In the genomic region with DNA sequence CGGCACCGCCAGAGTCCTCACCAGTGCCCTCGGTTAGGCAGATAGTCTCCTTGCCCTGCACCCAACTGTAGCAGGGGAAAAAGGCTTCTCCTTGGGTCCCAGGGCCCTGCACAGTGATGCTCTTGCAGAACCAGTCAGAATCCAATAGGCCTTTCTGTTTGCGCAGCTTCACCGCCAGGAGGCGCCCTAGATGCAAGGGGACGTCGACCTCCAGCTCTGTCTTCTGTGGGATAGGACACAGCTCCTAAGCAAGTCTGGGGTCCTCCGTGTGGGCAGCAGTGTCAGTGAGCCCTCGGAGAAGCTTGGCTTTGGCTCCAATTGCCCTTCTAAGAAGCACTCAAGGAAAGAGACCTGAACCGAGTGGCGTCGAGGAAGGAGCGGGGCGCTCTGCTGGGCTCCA, we compare ENCODE assay signal across 8 mouse cellular contexts. TPM values are rescaled to one million over a fixed set of nuclear protein-coding genes. Genes with fewer than 3 reads are reported as not detected.
DNase-seq lines count a peak whose midpoint lies in the region; ATAC-seq and TF ChIP-seq lines count a peak whose summit lies in the region.

No protein-coding gene starts in this region.

- WGBS in embryonic facial prominence, embryonic 15.5 days = 4% methylated on average over 15 of the region's 15 CpGs
- WGBS in hindbrain, embryonic 16.5 days = 2% methylated on average over 15 of the region's 15 CpGs
- WGBS in liver, adult 2 months = 7% methylated on average over 15 of the region's 15 CpGs

- peak overlapping the region; percentile 11; the same call in 1 of the 2 replicates for H3K4me3 ChIP-seq in embryonic facial prominence, embryonic 15.5 days (replicated peaks)
- no peak overlapping the region for H3K4me3 ChIP-seq in hindbrain, embryonic 16.5 days (ENCODE audit: low read length)
- H3K4me3 ChIP-seq in liver, adult 2 months (ENCODE audit: insufficient read depth, low read depth, low read length) = no peak overlapping the region

- H3K79me2 ChIP-seq in liver, adult 2 months (ENCODE audit: control insufficient read depth, insufficient read depth, low read length) = no peaks in the 10 kb centered on the region

- ATAC-seq in embryonic facial prominence, embryonic 15.5 days (ENCODE audit: insufficient number of reproducible peaks, low FRiP score, low TSS enrichment, low read depth) = no peak
- ATAC-seq in hindbrain, embryonic 16.5 days = no peak
- ATAC-seq in monocyte, adult 5-6 weeks (replicated peaks; ENCODE audit: insufficient number of reproducible peaks, low FRiP score, low TSS enrichment, poor library complexity, severe bottlenecking) = peak; percentile 43; the same call in 1 of the 2 replicates

- peak; percentile 15 for DNase-seq in gastrocnemius, adult 18-20 months (ENCODE audit: low spot score)
- DNase-seq in gastrocnemius, adult 8-10 months (ENCODE audit: low spot score in 2 of 2) = no peak
- DNase-seq in WW6 (ENCODE audit: low read depth, low spot score) = peak; percentile 67
- DNase-seq in liver, adult 2 months (ENCODE audit: extremely low read depth, low read depth, low spot score) = peak; percentile 16
- DNase-seq in thymus, postnatal 10 days (ENCODE audit: low spot score in 2 of 2) = peak; percentile 39 to 80

- no peaks in the 10 kb centered on the region for H3K36me3 ChIP-seq in embryonic facial prominence, embryonic 15.5 days
- H3K36me3 ChIP-seq in hindbrain, embryonic 16.5 days (ENCODE audit: control insufficient read depth, insufficient read depth, low read length) = no peaks in the 10 kb centered on the region
- no peaks in the 10 kb centered on the region for H3K36me3 ChIP-seq in liver, adult 2 months (ENCODE audit: control insufficient read depth, insufficient read depth, low read length)

- no peak for TF ChIP-seq POLR2A in liver, adult 2 months (IDR thresholded peaks at IDR 0.05; ENCODE audit: extremely low read depth, insufficient read depth, low read length)

- no peaks in the 10 kb centered on the region for H3K9me3 ChIP-seq in embryonic facial prominence, embryonic 15.5 days (replicated peaks)
- no peaks in the 10 kb centered on the region for H3K9me3 ChIP-seq in hindbrain, embryonic 16.5 days (ENCODE audit: control insufficient read depth, low read length)

- no peak overlapping the region for H3K27ac ChIP-seq in embryonic facial prominence, embryonic 15.5 days (replicated peaks)
- H3K27ac ChIP-seq in hindbrain, embryonic 16.5 days (ENCODE audit: low read depth, low read length) = no peak overlapping the region
- H3K27ac ChIP-seq in liver, adult 2 months (replicated peaks; ENCODE audit: insufficient read depth, low read depth, low read length) = no peak overlapping the region

- H3K4me1 ChIP-seq in embryonic facial prominence, embryonic 15.5 days = no peaks in the 10 kb centered on the region
- H3K4me1 ChIP-seq in hindbrain, embryonic 16.5 days (ENCODE audit: control insufficient read depth, insufficient read depth, low read depth, low read length) = no peaks in the 10 kb centered on the region; the same call in 1 of the 2 replicates
- no peaks in the 10 kb centered on the region for H3K4me1 ChIP-seq in liver, adult 2 months (ENCODE audit: control insufficient read depth, insufficient read depth, low read length)

- peak overlapping the region; percentile 21 for H3K4me2 ChIP-seq in embryonic facial prominence, embryonic 15.5 days (replicated peaks)
- peak overlapping the region; percentile 31; the same call in 1 of the 2 replicates for H3K4me2 ChIP-seq in hindbrain, embryonic 16.5 days (ENCODE audit: low read length)

- no peak overlapping the region for H3K9ac ChIP-seq in embryonic facial prominence, embryonic 15.5 days
- H3K9ac ChIP-seq in hindbrain, embryonic 16.5 days (ENCODE audit: low read depth, low read length) = no peak overlapping the region
- no peak overlapping the region for H3K9ac ChIP-seq in liver, adult 2 months (ENCODE audit: low read depth, low read length)

- H3K27me3 ChIP-seq in embryonic facial prominence, embryonic 15.5 days = peaks cover 41% of the 10 kb centered on the region
- peaks cover 20% of the 10 kb centered on the region for H3K27me3 ChIP-seq in hindbrain, embryonic 16.5 days (replicated peaks; ENCODE audit: control insufficient read depth, insufficient read depth, low read length)
- H3K27me3 ChIP-seq in liver, adult 2 months (ENCODE audit: control insufficient read depth, insufficient read depth, low read length) = peaks cover 7% of the 10 kb centered on the region; the same call in 1 of the 2 replicates

- TF ChIP-seq CTCF in liver, adult 2 months (IDR thresholded peaks at IDR 0.05; ENCODE audit: low read depth, low read length) = peak; percentile 92

RNA-seq across cellular contexts. Expression of a gene that starts 0.8 kb away (rescaled TPM):
- not detected for total RNA-seq in gastrocnemius, adult 18-20 months (2021)
- total RNA-seq in gastrocnemius, adult 8-10 months (2022) = under 1 TPM in 1 of 4 experiments, not detected in 3; 0.11 TPM
- polyA plus RNA-seq in embryonic facial prominence, embryonic 15.5 days (2015; fragmentation: Nextera tagmentation; extraction: Ambion mirVana) = 5.9 and 6.9 TPM in 2 replicates
- 0.09 and 0.14 TPM in 2 replicates for polyA plus RNA-seq in hindbrain, embryonic 16.5 days (2015; fragmentation: Nextera tagmentation; extraction: Ambion mirVana)
- total RNA-seq in liver, adult 2 months (2014; rRNA removed) = not detected in 2 replicates
- polyA plus RNA-seq in liver, adult 2 months (2012; rRNA removed) = not detected in 2 replicates
- total RNA-seq in monocyte, adult 5-6 weeks (2017) = 2.5 TPM in 1 of 3 replicates, not detected in the others

RNA-seq across cellular contexts. Expression of a gene that starts 30.2 kb away (rescaled TPM):
- under 1 TPM; 0.12 to 0.34 TPM for total RNA-seq in gastrocnemius, adult 18-20 months (2021)
- total RNA-seq in gastrocnemius, adult 8-10 months (2022) = under 1 TPM in 2 of 4 experiments, not detected in 2; 0.11 TPM
- polyA plus RNA-seq in embryonic facial prominence, embryonic 15.5 days (2015; fragmentation: Nextera tagmentation; extraction: Ambion mirVana) = 1.3 and 2.6 TPM in 2 replicates
- polyA plus RNA-seq in hindbrain, embryonic 16.5 days (2015; fragmentation: Nextera tagmentation; extraction: Ambion mirVana) = 0.06 TPM in 1 of 2 replicates, not detected in the other
- total RNA-seq in liver, adult 2 months (2014; rRNA removed) = 0.07 and 0.09 TPM in 2 replicates
- 0.10 TPM in 1 of 2 replicates, not detected in the other for polyA plus RNA-seq in liver, adult 2 months (2012; rRNA removed)
- total RNA-seq in monocyte, adult 5-6 weeks (2017) = 1.6 to 43.2 TPM (median 41.4 TPM) in 3 replicates

Comparison
In these comparisons a context has a peak if more than half of its experiments do, and no peak if none do; other contexts are left out.
1. DNase-seq: peak in gastrocnemius, adult 18-20 months (single experiment), WW6 (single experiment), liver, adult 2 months (single experiment) and thymus, postnatal 10 days (2 of 2); none in gastrocnemius, adult 8-10 months (0 of 2).